Mouse (Mus musculus) ovary, postnatal 10 days (tissue): Measurements from ENCODE around the gene Tmem59l.

Experiments used
- DNase-seq: peaks from one replicate; pipeline ENCODE4 v3.0.0; 2022; ENCODE audit warnings: low spot score

The Tmem59l gene

GRCm38 (mm10) chr8:70507027-70507393 is 19.9 kb upstream of the Tmem59l start:
- DNase-seq: no peak

GRCm38 (mm10) chr8:70506328-70507026 is 19.3 kb upstream of the Tmem59l start, which contains the start of gene Rex1bd:
Gene Rex1bd, minus strand, starts transcription at chr8:70506752.
- DNase-seq: peak; percentile 88

- DNase-seq: no peak
Observed at GRCm38 (mm10) chr8:70505698-70506327, 18.7 kb upstream of the Tmem59l start.

DNA sequence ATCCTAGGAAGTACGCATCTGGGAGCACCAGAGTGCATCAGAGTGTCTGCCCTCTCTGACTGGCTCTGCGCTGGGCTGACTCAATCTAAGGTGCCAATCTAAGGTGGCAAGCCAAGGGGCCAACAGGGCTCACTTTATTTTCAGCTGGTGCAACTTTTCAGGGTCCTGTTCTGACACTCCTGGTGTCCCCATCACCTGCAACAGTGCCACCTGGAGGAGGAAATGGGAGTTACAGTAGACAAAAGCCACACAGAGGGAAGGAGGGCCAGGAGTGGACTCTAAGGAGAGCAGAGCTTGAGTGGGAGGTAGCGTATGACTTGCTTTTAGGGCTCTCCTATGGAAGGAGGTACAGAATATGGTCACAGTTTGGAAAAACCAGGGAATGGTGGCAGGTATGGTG is 17.7 kb upstream of the Tmem59l start:
- peak; percentile 62 for DNase-seq

DNA sequence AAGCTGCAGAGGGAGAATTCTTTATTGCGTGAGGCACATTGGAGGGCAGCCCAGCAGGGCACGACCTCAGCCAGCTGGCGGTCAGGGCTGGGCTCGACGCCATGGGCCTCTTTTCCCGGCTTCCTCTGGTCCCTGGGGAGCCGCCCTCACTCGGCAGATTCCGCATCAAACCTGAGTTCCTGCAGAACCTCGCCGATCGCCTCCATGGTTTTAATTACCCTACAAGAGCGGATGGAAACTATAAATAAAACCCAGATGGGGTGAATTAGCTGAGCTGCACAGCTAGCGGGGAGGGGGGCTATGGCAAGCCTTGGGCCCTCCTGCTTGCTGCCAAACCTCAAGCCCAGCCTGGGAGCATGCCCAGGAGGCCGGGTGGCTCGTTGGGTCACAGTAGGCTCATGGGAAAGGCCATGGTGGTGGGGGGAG is 17.1 kb upstream of the Tmem59l start:
- no peak for DNase-seq

- DNase-seq: peak; percentile 44
Observed at GRCm38 (mm10) chr8:70503062-70503750, 16.0 kb upstream of the Tmem59l start.

DNA sequence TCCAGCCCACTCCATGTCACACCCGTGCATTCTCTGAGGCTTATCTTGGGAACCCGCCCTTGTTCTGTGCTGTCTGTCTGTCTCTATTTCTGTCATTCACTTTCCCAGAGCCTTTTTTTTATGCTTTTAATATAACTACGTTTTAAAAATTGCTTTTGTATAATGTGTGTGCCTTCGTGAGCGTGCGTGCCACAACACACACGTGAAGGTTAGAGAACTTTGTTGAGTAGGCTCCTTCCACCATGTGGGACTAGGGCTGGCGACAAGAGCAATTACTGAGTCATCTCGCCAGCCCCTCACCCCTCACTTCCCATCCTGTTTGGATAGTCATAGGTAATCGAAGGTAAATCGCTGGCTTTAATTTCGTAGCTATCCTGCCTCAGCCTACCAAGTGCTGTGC is 15.4 kb upstream of the Tmem59l start:
- DNase-seq: no peak

DNA sequence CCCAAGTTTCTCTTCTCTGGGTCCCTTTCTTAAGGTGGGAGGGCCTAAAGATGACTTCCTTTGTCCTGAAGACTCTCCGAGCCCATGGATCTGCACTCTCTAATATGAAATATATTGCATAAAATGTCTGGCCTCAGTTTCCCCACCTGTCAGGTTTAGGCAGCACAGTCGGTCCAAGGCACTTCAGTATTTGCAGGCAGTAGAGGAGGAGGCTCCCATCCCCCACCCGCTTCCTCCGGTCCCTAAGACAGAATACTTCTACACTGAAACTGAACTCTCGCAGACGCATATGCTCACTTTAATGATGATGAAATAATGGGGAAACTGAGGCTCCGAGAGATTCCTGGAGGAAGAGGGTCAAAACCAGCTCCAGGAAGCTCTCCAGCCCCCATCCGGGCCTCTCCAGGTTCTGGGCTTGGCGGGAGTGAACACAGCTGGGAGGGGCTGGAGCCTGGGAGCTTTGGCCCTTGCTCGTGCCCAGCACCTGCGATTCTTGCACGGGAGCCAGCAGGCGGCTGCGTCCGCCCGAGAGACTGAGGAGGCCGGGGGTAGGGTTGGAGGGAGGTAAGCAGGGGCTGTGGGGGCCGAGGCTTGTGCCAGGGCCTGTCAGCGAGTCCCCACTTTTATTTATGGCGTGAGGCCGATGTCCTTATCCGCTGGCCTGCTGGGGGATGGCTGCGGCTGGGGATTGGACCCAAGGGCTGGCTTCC is 14.8 kb upstream of the Tmem59l start:
- DNase-seq: no peak

DNA sequence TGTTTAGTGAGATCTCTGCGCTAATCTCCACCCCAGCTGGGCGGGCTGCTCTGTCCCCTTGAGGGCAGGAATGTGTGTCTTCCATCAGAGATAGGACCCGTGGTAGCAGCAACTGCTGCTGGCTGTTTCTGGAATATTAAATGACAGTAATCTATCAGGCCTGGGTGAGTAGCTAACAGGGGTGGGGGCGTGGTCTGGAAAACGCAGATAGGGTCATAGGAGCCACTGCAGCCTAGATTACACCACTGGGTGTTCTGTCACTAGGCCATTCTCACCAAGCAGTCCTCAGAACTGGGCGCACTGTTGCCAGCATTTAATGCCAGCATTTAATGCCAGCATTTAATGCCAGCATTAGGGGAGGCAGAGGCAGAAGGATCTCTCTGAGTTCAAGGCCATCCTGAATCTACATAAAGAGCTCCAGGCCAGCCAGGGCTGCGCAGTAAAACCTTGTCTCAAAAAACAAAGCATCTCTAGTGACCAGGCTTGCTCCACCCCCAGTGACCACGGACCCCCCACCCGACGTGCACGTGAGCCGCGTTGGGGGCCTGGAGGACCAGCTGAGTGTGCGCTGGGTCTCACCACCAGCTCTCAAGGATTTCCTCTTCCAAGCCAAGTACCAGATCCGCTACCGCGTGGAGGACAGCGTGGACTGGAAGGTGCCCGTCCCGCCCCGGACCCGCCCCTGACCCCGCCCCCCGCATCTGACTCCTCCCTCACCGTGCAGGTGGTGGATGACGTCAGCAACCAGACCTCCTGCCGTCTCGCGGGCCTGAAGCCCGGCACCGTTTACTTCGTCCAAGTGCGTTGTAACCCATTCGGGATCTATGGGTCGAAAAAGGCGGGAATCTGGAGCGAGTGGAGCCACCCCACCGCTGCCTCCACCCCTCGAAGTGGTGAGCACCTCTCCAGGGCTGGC is 13.5 kb upstream of the Tmem59l start:
- no peak for DNase-seq

DNA sequence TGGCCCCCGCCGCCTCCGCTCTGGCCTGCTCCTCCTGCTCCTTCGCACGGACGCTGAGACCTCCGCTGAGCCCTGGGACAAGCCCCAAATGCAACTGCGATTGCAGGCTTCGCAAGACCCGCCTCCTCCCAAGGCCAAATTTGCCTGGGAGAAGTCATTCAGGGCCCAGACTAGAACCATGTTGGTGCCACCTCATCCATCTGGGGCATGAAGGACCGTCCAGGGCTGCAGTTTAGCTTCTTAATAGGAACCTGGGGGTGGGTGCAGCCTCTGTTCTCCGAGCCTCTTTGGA is 8.6 kb upstream of the Tmem59l start:
- DNase-seq: no peak

DNA sequence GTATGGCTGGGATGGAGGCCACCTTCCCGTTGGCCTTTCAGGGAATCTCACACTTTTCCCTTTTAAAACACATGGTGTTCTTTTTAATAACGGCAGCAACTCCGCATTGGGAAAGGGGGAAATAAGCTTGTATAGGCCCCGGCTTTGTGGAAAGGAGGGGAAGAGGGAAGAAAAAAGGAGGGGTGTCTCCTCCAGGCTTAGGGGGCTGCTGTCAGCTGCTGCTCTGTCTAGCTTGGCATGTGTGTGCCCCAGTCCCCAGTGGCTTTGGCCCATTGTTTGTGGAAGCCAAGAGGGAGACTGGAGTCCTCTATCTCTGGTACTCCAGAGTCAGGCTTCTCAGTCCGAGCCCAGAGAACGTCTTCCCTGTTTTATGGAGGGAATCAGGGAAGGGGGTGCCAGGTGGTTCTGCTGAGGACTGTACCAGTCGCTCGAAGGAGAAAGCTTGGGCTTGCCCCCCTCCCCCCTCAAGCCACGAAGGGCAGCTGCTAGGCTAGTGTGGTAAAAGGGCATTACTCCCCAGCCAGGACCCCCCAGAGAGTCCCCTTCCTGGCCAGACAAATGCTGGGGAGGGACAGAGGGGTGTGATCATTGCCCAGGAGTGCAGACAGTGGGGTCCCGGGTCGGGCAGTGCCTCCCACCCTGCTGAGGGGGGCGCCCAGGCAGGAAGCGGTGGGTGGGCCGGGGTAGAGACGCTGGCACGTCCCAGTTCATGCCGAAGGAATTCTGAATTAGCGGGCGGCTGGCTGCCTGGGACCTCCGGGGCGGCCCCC is 8.0 kb upstream of the Tmem59l start:
- no peak for DNase-seq

DNA sequence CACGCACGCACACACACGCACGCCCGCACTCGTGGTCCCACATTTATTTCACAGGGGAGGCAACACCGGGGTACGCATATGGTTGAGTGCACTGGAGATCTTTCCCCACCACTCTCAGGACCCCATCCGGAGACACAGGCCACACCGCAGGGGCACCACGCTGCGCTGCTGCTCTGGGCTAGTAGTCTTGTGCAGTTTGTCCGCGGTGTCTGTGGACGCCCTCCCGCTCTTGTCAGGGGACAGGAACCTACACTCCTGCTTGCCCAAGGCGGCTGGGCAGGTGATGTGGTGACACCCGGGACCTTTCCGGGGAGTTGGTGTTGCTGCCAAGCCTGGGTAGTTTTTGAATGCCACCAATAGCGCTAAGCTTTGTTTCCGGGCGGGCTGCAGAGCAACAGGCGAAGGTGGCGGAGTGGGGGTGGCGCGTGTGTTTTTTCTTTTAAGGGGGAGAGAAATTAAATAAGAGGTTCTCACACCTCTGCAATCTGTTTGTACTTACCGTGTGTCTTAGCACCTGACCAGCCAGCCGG is 7.3 kb upstream of the Tmem59l start:
- no peak for DNase-seq

GRCm38 (mm10) chr8:70493692-70494415 is 6.7 kb upstream of the Tmem59l start:
- no peak for DNase-seq

- DNase-seq: no peak
Observed at GRCm38 (mm10) chr8:70492664-70493640, 5.8 kb upstream of the Tmem59l start, which contains the start of gene Crlf1. Gene Crlf1, plus strand, starts transcription at chr8:70493158.

DNA sequence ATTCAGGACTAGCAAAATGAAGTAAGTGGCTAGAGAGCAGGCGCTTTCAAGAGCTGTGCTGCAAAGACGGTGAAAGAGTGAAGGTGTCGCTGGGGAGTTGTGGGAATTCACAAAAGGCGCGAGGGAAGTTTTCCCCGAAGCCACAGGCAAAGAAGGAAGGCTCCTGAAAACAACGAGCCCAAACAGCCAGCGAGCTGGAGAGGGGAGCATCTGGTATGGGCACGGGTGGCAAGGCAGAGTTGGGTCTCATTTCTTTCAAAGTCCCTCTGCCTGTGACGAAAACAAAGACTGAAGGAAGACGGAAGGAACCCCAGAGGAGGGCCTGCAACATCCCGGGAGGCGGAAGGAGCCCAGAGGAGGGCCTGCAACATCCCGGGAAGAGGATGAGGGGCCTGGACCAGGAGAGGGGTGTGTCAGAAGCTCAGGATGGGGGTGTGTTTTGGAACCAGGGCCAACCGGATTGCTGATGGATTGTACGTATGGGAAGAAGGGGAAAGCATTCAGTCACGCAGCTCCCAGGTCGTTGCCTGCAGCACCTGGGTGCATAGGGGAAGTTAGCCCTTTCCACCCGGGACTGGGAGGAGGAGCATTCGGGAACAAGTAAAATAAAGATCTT is 3.8 kb upstream of the Tmem59l start:
- DNase-seq: no peak

GRCm38 (mm10) chr8:70490061-70490879 is 3.1 kb upstream of the Tmem59l start:
- DNase-seq: no peak

DNA sequence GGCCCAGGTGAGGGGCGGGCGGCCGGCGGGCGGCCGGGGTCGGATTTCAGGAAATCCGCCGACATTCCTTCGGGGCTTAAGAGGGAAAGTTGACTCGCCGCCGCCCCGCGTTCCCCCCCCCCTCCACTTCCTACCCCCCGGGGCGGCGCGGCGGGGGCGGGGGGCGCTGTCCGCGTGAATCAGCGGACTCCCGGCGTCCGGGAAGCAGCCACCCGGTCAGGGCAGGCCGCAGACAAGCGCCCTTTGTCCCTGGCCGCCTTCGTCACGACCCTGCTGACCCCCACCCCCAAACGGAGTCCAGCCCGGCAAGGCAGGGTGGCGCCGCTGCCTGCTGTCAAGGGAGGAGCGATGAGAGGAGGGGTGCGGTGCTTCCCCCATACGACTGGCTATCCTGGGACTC is 2.4 kb upstream of the Tmem59l start:
- no peak for DNase-seq
